Mouse (Mus musculus): Measurements from ENCODE around the gene Ksr1. TPM values are rescaled to one million over a fixed set of nuclear protein-coding genes. Genes with fewer than 3 reads are reported as not detected.

Ksr1 gene
- polyA plus RNA-seq, 1 experiment from 2014 or later: 0.81 TPM

DNA sequence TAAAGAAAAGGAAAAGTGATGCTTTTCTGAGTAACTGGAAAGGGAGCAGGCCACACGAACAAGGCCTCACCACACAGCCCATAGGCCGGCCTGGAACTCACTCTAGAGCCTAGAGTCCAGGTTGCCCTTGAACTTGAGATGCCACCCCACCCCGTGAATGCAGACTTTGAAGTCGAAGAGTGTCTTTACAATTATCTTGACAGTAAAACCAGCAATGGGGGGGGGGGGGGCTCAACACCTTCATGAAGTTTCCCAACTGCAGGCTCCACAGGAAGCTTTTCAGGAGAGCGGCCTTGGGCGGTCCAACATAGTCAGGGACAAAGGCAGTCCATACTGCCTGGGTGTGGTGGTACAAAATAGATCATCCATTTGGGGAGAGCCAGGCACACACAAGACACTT, 7.6 kb downstream of the Ksr1 start:
- H3K27me3 ChIP-seq (ENCODE audit: insufficient read depth, low read length): no peaks in the 10 kb centered on the region
- H3K4me1 ChIP-seq (ENCODE audit: insufficient read depth): peaks cover 26% of the 10 kb centered on the region
- no peak overlapping the region for H3K4me2 ChIP-seq (ENCODE audit: low read depth, low read length)
- ATAC-seq (no peak), DNase-seq (no peak)
- 77% methylated on average over 6 of the region's 6 CpGs for WGBS (ENCODE audit: insufficient replicate concordance)
- no peaks in the 10 kb centered on the region for H3K36me3 ChIP-seq (replicated peaks; ENCODE audit: insufficient read depth, low read length)
- H3K9ac ChIP-seq (replicated peaks): no peak overlapping the region
- no peak overlapping the region for H3K27ac ChIP-seq (ENCODE audit: low read depth)
- H3K4me3 ChIP-seq (ENCODE audit: low read depth, low read length): no peak overlapping the region
- no peak for TF ChIP-seq EP300 (IDR thresholded peaks at IDR 0.05; ENCODE audit: low read depth)
- no peak for TF ChIP-seq CTCF (IDR thresholded peaks at IDR 0.05; ENCODE audit: low read depth)
- no peaks in the 10 kb centered on the region for H3K9me3 ChIP-seq (ENCODE audit: low read length)

DNA sequence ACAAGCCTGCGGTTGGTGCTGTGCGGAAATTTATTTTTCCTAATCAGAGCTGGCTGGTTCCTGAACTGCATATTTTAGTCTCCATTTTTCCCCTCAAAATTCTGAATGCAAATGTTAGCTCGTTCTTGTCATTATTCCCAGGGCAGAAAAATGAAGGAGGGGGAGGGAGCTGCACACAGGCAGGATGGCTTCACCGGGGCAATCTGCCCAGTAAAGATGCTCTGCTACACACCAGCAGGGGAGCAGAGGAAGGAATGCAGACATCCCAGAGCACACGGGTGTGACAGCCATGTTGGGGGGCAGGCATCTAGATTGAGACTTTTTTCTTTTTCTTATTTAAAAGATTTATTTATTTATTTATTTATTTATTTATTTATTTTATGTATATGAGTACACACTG, 9.0 kb downstream of the Ksr1 start:
- peaks cover 31% of the 10 kb centered on the region for H3K4me1 ChIP-seq (ENCODE audit: insufficient read depth)
- no peak overlapping the region for H3K4me3 ChIP-seq (ENCODE audit: low read depth, low read length)
- no peak overlapping the region for H3K4me2 ChIP-seq (ENCODE audit: low read depth, low read length)
- H3K27me3 ChIP-seq (ENCODE audit: insufficient read depth, low read length): no peaks in the 10 kb centered on the region
- H3K9me3 ChIP-seq (ENCODE audit: low read length): no peaks in the 10 kb centered on the region
- DNase-seq: no peak
- no peak overlapping the region for H3K27ac ChIP-seq (ENCODE audit: low read depth)
- H3K36me3 ChIP-seq (replicated peaks; ENCODE audit: insufficient read depth, low read length): no peaks in the 10 kb centered on the region
- no peak for ATAC-seq
- TF ChIP-seq EP300 (IDR thresholded peaks at IDR 0.05; ENCODE audit: low read depth): no peak
- no peak for TF ChIP-seq CTCF (IDR thresholded peaks at IDR 0.05; ENCODE audit: low read depth)
- no peak overlapping the region for H3K9ac ChIP-seq (replicated peaks)
- WGBS (ENCODE audit: insufficient replicate concordance): 83% methylated on average over 5 of the region's 5 CpGs

DNA sequence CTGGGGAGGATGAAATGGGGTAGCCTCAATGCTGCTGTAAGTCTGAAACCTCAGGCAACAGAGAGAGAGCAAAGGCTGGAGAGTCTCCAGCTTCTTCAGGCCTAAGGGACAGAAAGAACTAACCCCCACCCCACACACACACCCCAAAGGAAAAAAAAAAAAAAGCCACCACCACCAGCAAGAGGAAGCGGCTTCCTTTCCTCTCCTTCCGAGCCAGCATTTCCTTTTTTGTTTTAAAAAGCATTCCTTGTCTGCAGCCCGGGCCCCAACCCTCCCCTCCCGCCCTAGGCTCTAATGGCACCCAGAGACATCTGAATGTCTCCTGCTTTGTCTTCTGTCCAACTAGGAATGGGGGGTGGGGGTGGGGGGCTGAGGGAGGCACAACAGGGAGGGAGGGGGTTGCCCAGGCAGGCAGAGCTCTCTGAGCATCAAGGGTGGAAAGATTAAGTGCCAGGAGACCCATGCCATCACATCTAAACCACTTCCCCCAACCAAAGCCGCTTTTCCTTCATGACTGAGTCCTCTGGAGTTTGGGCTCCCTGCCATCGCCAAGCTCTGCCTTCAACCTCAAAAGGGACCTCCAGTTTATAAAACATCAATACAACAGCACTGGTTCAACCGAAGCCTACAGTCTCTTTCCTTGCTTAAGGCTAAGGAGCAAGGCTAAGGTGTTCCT, 10.4 kb downstream of the Ksr1 start:
- H3K4me3 ChIP-seq (ENCODE audit: low read depth, low read length): no peak overlapping the region
- H3K9ac ChIP-seq (replicated peaks): no peak overlapping the region
- DNase-seq (no peak), ATAC-seq (no peak)
- H3K4me1 ChIP-seq (ENCODE audit: insufficient read depth): peaks cover 20% of the 10 kb centered on the region
- no peaks in the 10 kb centered on the region for H3K9me3 ChIP-seq (ENCODE audit: low read length)
- peak overlapping the region; percentile 11; the same call in 1 of the 2 replicates for H3K4me2 ChIP-seq (ENCODE audit: low read depth, low read length)
- 37% methylated on average over 7 of the region's 7 CpGs for WGBS (ENCODE audit: insufficient replicate concordance)
- no peaks in the 10 kb centered on the region for H3K36me3 ChIP-seq (replicated peaks; ENCODE audit: insufficient read depth, low read length)
- H3K27me3 ChIP-seq (ENCODE audit: insufficient read depth, low read length): no peaks in the 10 kb centered on the region
- TF ChIP-seq CTCF (IDR thresholded peaks at IDR 0.05; ENCODE audit: low read depth): no peak
- H3K27ac ChIP-seq (ENCODE audit: low read depth): peak overlapping the region; percentile 30; the same call in 1 of the 2 replicates

GRCm38 (mm10) chr11:79135105-79135503, 11.1 kb downstream of the Ksr1 start:
- no peak overlapping the region for H3K4me2 ChIP-seq (ENCODE audit: low read depth, low read length)
- 90% methylated on average over 11 of the region's 13 CpGs for WGBS (ENCODE audit: insufficient replicate concordance)
- ATAC-seq (no peak), DNase-seq (no peak)
- H3K9me3 ChIP-seq (ENCODE audit: low read length): no peaks in the 10 kb centered on the region
- no peak overlapping the region for H3K9ac ChIP-seq (replicated peaks)
- no peak overlapping the region for H3K4me3 ChIP-seq (ENCODE audit: low read depth, low read length)
- no peaks in the 10 kb centered on the region for H3K36me3 ChIP-seq (replicated peaks; ENCODE audit: insufficient read depth, low read length)
- H3K4me1 ChIP-seq (ENCODE audit: insufficient read depth): peaks cover 20% of the 10 kb centered on the region
- H3K27ac ChIP-seq (ENCODE audit: low read depth): no peak overlapping the region
- TF ChIP-seq EP300 (IDR thresholded peaks at IDR 0.05; ENCODE audit: low read depth): no peak
- TF ChIP-seq CTCF (IDR thresholded peaks at IDR 0.05; ENCODE audit: low read depth): no peak
- no peaks in the 10 kb centered on the region for H3K27me3 ChIP-seq (ENCODE audit: insufficient read depth, low read length)

DNA sequence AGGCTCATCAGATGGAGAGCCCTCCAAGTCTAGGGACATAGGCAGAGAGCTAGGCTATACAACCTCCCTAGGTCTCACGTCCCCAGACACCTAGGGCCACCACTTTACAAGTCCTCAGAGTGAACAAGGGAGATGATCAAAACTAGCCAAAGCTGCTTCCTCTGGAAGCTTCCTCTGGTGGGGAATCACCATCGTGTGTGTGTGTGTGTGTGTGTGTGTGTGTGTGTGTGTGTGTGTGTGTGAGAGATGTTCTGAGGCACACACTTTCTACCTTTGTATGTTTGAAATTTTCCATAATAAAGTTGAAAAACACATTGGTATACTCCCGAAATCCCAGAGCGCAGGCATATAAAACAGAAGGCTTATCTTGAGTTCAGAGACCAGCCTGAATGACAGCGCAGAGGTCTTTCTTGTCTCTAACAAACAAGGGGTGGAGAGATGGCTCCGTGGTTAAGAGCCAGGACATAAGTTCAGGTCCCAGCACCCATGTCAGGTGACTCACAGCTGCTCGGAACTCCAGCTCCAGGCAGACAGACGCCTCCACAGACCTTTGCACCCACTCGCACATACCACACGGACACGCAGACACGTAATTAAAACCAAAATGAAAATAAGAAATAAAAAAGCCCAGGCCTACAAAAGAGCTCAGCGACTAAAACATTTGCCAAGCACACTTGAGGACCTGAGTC, 11.6 kb downstream of the Ksr1 start:
- no peak overlapping the region for H3K4me2 ChIP-seq (ENCODE audit: low read depth, low read length)
- DNase-seq (no peak), ATAC-seq (no peak)
- peaks cover 20% of the 10 kb centered on the region for H3K4me1 ChIP-seq (ENCODE audit: insufficient read depth)
- H3K27me3 ChIP-seq (ENCODE audit: insufficient read depth, low read length): no peaks in the 10 kb centered on the region
- H3K9me3 ChIP-seq (ENCODE audit: low read length): no peaks in the 10 kb centered on the region
- no peak for TF ChIP-seq CTCF (IDR thresholded peaks at IDR 0.05; ENCODE audit: low read depth)
- TF ChIP-seq EP300 (IDR thresholded peaks at IDR 0.05; ENCODE audit: low read depth): no peak
- no peak overlapping the region for H3K27ac ChIP-seq (ENCODE audit: low read depth)
- H3K36me3 ChIP-seq (replicated peaks; ENCODE audit: insufficient read depth, low read length): no peaks in the 10 kb centered on the region
- H3K4me3 ChIP-seq (ENCODE audit: low read depth, low read length): no peak overlapping the region
- 59% methylated on average over 13 of the region's 13 CpGs for WGBS (ENCODE audit: insufficient replicate concordance)
- no peak overlapping the region for H3K9ac ChIP-seq (replicated peaks)

- Histone ChIP-seq H3K27me3 (ENCODE audit: insufficient read depth, low read length) (no peaks in the 10 kb centered on the region), H3K4me2 (ENCODE audit: low read depth, low read length) (no peak overlapping the region), H3K9me3 (ENCODE audit: low read length) (no peaks in the 10 kb centered on the region), H3K4me1 (ENCODE audit: insufficient read depth) (peaks cover 20% of the 10 kb centered on the region), H3K4me3 (ENCODE audit: low read depth, low read length) (no peak overlapping the region), H3K36me3 (replicated peaks; ENCODE audit: insufficient read depth, low read length) (no peaks in the 10 kb centered on the region), H3K27ac (ENCODE audit: low read depth) (0 out of 2 replicates have a peak overlapping the region, but pooled peaks have one; percentile 49), H3K9ac (replicated peaks) (no peak overlapping the region)
- TF ChIP-seq EP300 (IDR thresholded peaks at IDR 0.05; ENCODE audit: low read depth): no peak
- TF ChIP-seq CTCF (IDR thresholded peaks at IDR 0.05; ENCODE audit: low read depth): no peak
- WGBS (ENCODE audit: insufficient replicate concordance): 71% methylated on average over 9 of the region's 9 CpGs
- ATAC-seq (no peak), DNase-seq (no peak)
Observed at GRCm38 (mm10) chr11:79133961-79134360, 12.2 kb downstream of the Ksr1 start.

Data from liver, postnatal 0 days (tissue).